Mouse (Mus musculus) lung, embryonic 15.5 days (tissue): ENCODE data around the gene Gpr157. TPM values are rescaled to one million over a fixed set of nuclear protein-coding genes. Genes with fewer than 3 reads are reported as not detected.

Experiments used
- microRNA counts: library from miRNA; unstranded; fragments of <30 nt; microRNA quantifications from one replicate; lab custom pipeline; 2016
- microRNA-seq: library from miRNA; unstranded; fragments of <30 nt; microRNA quantifications from one replicate; pipeline ENCODE4, GENCODE M21; 2016
- polyA plus RNA-seq: library from polyadenylated mRNA; unstranded; fragments of >200 nt; fragmentation: Nextera tagmentation; extraction: Ambion mirVana; gene quantifications from 2 replicates; pipeline ENCODE4 v1.2.1, GENCODE M21; 2015

The Gpr157 gene
- polyA plus RNA-seq, 1 experiment from 2014 or later: 2.2 TPM

MicroRNA genes within 50 kb of the gene (microRNA counts, 519-probe panel; counts per million panel counts)
- microRNA mmu-miR-34a (lab: Ali Mortazavi, UCI): 2,550 counts per million, percentile 56 among the panel's probes with 10 or more counts

Small RNA genes within 50 kb of the gene (microRNA-seq; reads per million reads assigned to microRNA genes)
- gene Mir34a: 382 reads per million, percentile 67 among the genes with 10 or more reads in this experiment

Other genes starting within 250 kb of the Gpr157 start
- 15.6 and 15.7 TPM in 2 replicates for gene Spsb1, start 132.3 kb upstream of the Gpr157 start, polyA plus RNA-seq
- 25.0 and 29.3 TPM in 2 replicates for gene H6pd, start 78.3 kb upstream of the Gpr157 start, polyA plus RNA-seq
- gene Slc2a5, start 31.9 kb downstream of the Gpr157 start, polyA plus RNA-seq: 0.54 and 0.65 TPM in 2 replicates
- not detected in 2 replicates for gene Slc2a7, start 61.6 kb downstream of the Gpr157 start, polyA plus RNA-seq
- not detected in 2 replicates for gene Car6, start 114.0 kb downstream of the Gpr157 start, polyA plus RNA-seq
- 1,793 and 1,844 TPM in 2 replicates for gene Eno1, start 149.4 kb downstream of the Gpr157 start, polyA plus RNA-seq
- 25.8 and 31.9 TPM in 2 replicates for gene Rere, start 194.3 kb downstream of the Gpr157 start, polyA plus RNA-seq